10 mouse cellular contexts compared by ENCODE assay signal in the genomic region with DNA sequence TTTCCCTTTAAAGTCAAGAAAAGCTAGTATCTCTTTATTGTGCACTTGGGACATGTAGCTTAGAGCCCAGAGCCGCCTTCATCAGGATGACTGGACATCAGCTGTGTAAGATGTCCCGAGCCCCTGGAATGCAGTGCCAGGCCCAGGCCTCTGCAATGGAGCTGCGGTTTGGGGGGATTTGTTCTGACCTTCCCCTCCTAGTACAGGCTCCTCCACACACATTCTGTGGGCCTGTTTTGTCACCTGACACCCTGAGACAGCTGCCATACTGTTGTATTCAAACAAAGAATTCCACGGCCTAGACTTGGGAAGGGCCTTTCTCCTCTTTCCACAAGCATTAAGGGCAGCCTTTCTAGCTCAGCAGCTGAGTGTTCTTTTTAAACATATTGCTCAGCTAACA. TPM values are rescaled to one million over a fixed set of nuclear protein-coding genes. Genes with fewer than 3 reads are reported as not detected.
DNase-seq lines count a peak whose midpoint lies in the region; ATAC-seq and TF ChIP-seq lines count a peak whose summit lies in the region.
"Had no signal": no experiment of that assay in that cellular context is flagged by ENCODE, and none has a peak within 500 bp of the region (broad histone marks: within the 10 kb centered on the region; RNA-seq: fewer than 3 reads in every experiment).

No protein-coding gene starts in this region.

- no peak overlapping the region for H3K4me2 ChIP-seq in lung, embryonic 16.5 days (ENCODE audit: low read depth, low read length)
- no peak overlapping the region for H3K4me2 ChIP-seq in limb, embryonic 13.5 days (replicated peaks)
- no peak overlapping the region for H3K4me2 ChIP-seq in stomach, postnatal 0 days (replicated peaks; ENCODE audit: low read depth)

- H3K27me3 ChIP-seq in heart, adult 2 months (ENCODE audit: control insufficient read depth, insufficient read depth, low read length): no peaks in the 10 kb centered on the region
- H3K27me3 ChIP-seq in lung, embryonic 16.5 days (ENCODE audit: control insufficient read depth, insufficient read depth, low read depth, low read length): no peaks in the 10 kb centered on the region
- H3K27me3 ChIP-seq in limb, embryonic 13.5 days: no peaks in the 10 kb centered on the region
- no peaks in the 10 kb centered on the region for H3K27me3 ChIP-seq in stomach, postnatal 0 days (ENCODE audit: control insufficient read depth, insufficient read depth, low read length)

- no peaks in the 10 kb centered on the region for H3K79me2 ChIP-seq in heart, adult 2 months (replicated peaks; ENCODE audit: control insufficient read depth, insufficient read depth, low read length)

- TF ChIP-seq CTCF in heart, adult 2 months (IDR thresholded peaks at IDR 0.05): no peak
- no peak for TF ChIP-seq CTCF in stomach, postnatal 0 days (IDR thresholded peaks at IDR 0.05; ENCODE audit: low read depth)

- H3K36me3 ChIP-seq in heart, adult 2 months (ENCODE audit: control insufficient read depth, insufficient read depth, low read length): peaks cover 28% of the 10 kb centered on the region
- H3K36me3 ChIP-seq in lung, embryonic 16.5 days (ENCODE audit: control insufficient read depth, insufficient read depth, low read length): peaks cover 21% of the 10 kb centered on the region
- peaks cover 50% of the 10 kb centered on the region for H3K36me3 ChIP-seq in limb, embryonic 13.5 days
- peaks cover 15% of the 10 kb centered on the region for H3K36me3 ChIP-seq in stomach, postnatal 0 days (ENCODE audit: control insufficient read depth, insufficient read depth, low read length)

- no peaks in the 10 kb centered on the region for H3K9me3 ChIP-seq in lung, embryonic 16.5 days (ENCODE audit: control insufficient read depth, low read length)
- no peaks in the 10 kb centered on the region for H3K9me3 ChIP-seq in limb, embryonic 13.5 days
- H3K9me3 ChIP-seq in stomach, postnatal 0 days (ENCODE audit: control insufficient read depth, low read length): no peaks in the 10 kb centered on the region

- TF ChIP-seq EP300 in heart, adult 2 months (IDR thresholded peaks at IDR 0.05; ENCODE audit: insufficient read depth, low read depth, low read length): no peak
- no peak for TF ChIP-seq EP300 in stomach, postnatal 0 days (optimal IDR thresholded peaks at IDR 0.05)

- peak overlapping the region; percentile 81 for H3K27ac ChIP-seq in heart, adult 2 months
- H3K27ac ChIP-seq in lung, embryonic 16.5 days (ENCODE audit: low read length): peak overlapping the region; percentile 75
- H3K27ac ChIP-seq in limb, embryonic 13.5 days: peak overlapping the region; percentile 83; the same call in 1 of the 2 replicates
- H3K27ac ChIP-seq in stomach, postnatal 0 days (replicated peaks): peak overlapping the region; percentile 56; the same call in 1 of the 2 replicates

- 0 out of 2 replicates have a peak, but pooled peaks have one; percentile 43 for ATAC-seq in lung, embryonic 16.5 days (ENCODE audit: low read depth)
- ATAC-seq in limb, embryonic 13.5 days (ENCODE audit: low FRiP score, low read depth): peak; percentile 80
- ATAC-seq in stomach, postnatal 0 days (ENCODE audit: low FRiP score, low TSS enrichment): 0 out of 2 replicates have a peak, but pooled peaks have one; percentile 25
- ATAC-seq: activated CD4-positive, CD25-positive, alpha-beta regulatory T cell, adult 4 months had no signal

- H3K4me1 ChIP-seq in heart, adult 2 months (ENCODE audit: control insufficient read depth, insufficient read depth, low read length): peaks cover 11% of the 10 kb centered on the region
- no peaks in the 10 kb centered on the region; the same call in 1 of the 2 replicates for H3K4me1 ChIP-seq in lung, embryonic 16.5 days (replicated peaks; ENCODE audit: control insufficient read depth, insufficient read depth, low read length)
- H3K4me1 ChIP-seq in limb, embryonic 13.5 days: peaks cover 33% of the 10 kb centered on the region
- no peaks in the 10 kb centered on the region; the same call in 1 of the 2 replicates for H3K4me1 ChIP-seq in stomach, postnatal 0 days (replicated peaks; ENCODE audit: control insufficient read depth, insufficient read depth)

- intact Hi-C loops in heart, adult 2 months (cut with DNase I): loop anchor here (5.0 kb wide), 1 partner anchor 47 kb away; no protein-coding TSS in a partner anchor
- intact Hi-C loops in heart, postnatal 10 days (cut with DNase I): no loop called here
- intact Hi-C loops in left cerebral cortex, postnatal 14 days (cut with DNase I): no loop called here

- no peak overlapping the region for H3K4me3 ChIP-seq in heart, adult 2 months
- H3K4me3 ChIP-seq in lung, embryonic 16.5 days (ENCODE audit: low read length): no peak overlapping the region
- no peak overlapping the region for H3K4me3 ChIP-seq in limb, embryonic 13.5 days
- no peak overlapping the region for H3K4me3 ChIP-seq in stomach, postnatal 0 days (ENCODE audit: low read depth, low read length)

- no peak for TF ChIP-seq POLR2A in heart, adult 2 months (IDR thresholded peaks at IDR 0.05; ENCODE audit: insufficient read depth, low read depth, low read length)

- H3K9ac ChIP-seq in heart, adult 2 months (ENCODE audit: low read depth, low read length): no peak overlapping the region
- H3K9ac ChIP-seq in lung, embryonic 16.5 days (ENCODE audit: low read length): no peak overlapping the region
- no peak overlapping the region for H3K9ac ChIP-seq in limb, embryonic 13.5 days
- no peak overlapping the region for H3K9ac ChIP-seq in stomach, postnatal 0 days (ENCODE audit: low read length)

- WGBS in heart, adult 2 months: 58% methylated on average over 4 of the region's 4 CpGs
- WGBS in lung, embryonic 16.5 days: 31% methylated on average over 4 of the region's 4 CpGs
- 39% methylated on average over 4 of the region's 4 CpGs for WGBS in limb, embryonic 13.5 days
- WGBS in stomach, postnatal 0 days: 42% methylated on average over 4 of the region's 4 CpGs

- no peak for DNase-seq in heart, adult 2 months
- DNase-seq in heart, postnatal 10 days: no peak
- no peak for DNase-seq in lung, postnatal 14 days
- no peak for DNase-seq in stomach, postnatal 0 days (ENCODE audit: low spot score)
- no peak for DNase-seq in left cerebral cortex, postnatal 14 days (ENCODE audit: low spot score in 2 of 2)
- no peak for DNase-seq in retina, postnatal 1 day
- DNase-seq: thymus, postnatal 36 days had no signal

RNA-seq across cellular contexts. Expression of gene Otulin, which starts 35.5 kb away (rescaled TPM):
- total RNA-seq in heart, adult 2 months (2021): 10 to 100 TPM; 24.6 to 26.1 TPM
- 18.7 and 22.5 TPM in 2 replicates for polyA plus RNA-seq in heart, adult 2 months (2012; rRNA removed)
- total RNA-seq in heart, postnatal 10 days (2021): 10 to 100 TPM; 38.2 to 43.5 TPM
- 13.0 and 22.4 TPM in 2 replicates for polyA plus RNA-seq in lung, embryonic 16.5 days (2015; fragmentation: Nextera tagmentation; extraction: Ambion mirVana)
- polyA plus RNA-seq in limb, embryonic 13.5 days (2015; fragmentation: Nextera tagmentation; extraction: Ambion mirVana): 28.7 and 28.9 TPM in 2 replicates
- polyA plus RNA-seq in stomach, postnatal 0 days (2015; fragmentation: Nextera tagmentation; extraction: Ambion mirVana): 23.7 and 24.4 TPM in 2 replicates
- 10 to 100 TPM; 20.8 to 23.1 TPM for total RNA-seq in left cerebral cortex, postnatal 14 days (2021)

Comparison
In these comparisons a context has a peak if more than half of its experiments do, and no peak if none do; other contexts are left out.
1. ATAC-seq: peak in every context shown above with its lines; median percentile 80 in limb, embryonic 13.5 days; 43 in lung, embryonic 16.5 days; 25 in stomach, postnatal 0 days.